Mouse (Mus musculus): Measurements from ENCODE around the gene Gm10354. TPM values are rescaled to one million over a fixed set of nuclear protein-coding genes. Genes with fewer than 3 reads are reported as not detected.
"Not testable (repeated sequence)": the region's sequence is repeated elsewhere in the genome, so short reads cannot be mapped to it uniquely, and the experiment has no call there.

Gm10354 gene
- not detected in 2 replicates for total RNA-seq (2015)
- not detected in 2 replicates for total RNA-seq (2017)

DNA sequence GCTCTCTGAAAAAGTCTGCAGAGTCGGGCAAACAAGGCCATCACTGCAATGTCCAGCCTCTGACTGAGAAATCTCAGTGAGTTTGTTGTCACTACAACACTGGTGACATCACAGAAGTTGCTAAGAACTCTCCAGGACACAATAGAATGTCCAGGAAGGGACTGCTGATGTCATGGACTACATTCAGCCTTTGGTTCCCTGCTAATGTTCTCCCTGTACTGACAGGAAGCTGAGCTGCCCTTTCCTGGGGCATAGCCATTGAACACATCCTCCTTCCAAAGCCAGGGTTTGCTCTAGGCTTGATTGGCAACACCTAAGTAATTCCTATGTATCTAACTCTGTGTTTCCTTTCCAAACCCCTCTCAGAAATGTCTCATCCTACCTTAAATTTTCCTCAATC lies at the start of gene Gm10354:
TSS of gene Gm10354 (minus strand) at position 101 of the 400 bp plus-strand sequence.
- not testable (repeated sequence) for ATAC-seq (replicated peaks; ENCODE audit: poor library complexity)

GRCm38 (mm10) chr5:15024316-15024715 lies 45.6 kb upstream of the Gm10354 start:
- ATAC-seq (replicated peaks; ENCODE audit: poor library complexity), result not testable (repeated sequence)

DNA sequence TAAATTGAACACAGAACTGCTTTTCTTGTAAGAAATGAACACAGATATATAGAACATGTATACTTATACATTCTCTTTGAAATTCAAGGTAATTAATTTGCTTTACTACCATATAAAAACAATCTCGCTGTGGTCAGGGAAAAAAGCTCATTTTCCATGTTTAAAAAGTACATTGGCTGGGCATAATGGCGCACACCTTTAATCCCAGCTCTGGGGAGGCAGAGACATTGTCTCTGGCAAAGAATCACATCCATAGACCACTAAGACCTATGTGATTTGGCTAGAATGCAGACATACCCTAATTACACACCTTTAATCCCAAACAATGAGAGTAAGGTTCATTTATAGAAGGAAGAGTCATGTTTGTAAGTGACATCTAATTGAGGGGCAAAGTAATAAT lies 41.3 kb upstream of the Gm10354 start:
- ATAC-seq (replicated peaks; ENCODE audit: poor library complexity), result not testable (repeated sequence)

DNA sequence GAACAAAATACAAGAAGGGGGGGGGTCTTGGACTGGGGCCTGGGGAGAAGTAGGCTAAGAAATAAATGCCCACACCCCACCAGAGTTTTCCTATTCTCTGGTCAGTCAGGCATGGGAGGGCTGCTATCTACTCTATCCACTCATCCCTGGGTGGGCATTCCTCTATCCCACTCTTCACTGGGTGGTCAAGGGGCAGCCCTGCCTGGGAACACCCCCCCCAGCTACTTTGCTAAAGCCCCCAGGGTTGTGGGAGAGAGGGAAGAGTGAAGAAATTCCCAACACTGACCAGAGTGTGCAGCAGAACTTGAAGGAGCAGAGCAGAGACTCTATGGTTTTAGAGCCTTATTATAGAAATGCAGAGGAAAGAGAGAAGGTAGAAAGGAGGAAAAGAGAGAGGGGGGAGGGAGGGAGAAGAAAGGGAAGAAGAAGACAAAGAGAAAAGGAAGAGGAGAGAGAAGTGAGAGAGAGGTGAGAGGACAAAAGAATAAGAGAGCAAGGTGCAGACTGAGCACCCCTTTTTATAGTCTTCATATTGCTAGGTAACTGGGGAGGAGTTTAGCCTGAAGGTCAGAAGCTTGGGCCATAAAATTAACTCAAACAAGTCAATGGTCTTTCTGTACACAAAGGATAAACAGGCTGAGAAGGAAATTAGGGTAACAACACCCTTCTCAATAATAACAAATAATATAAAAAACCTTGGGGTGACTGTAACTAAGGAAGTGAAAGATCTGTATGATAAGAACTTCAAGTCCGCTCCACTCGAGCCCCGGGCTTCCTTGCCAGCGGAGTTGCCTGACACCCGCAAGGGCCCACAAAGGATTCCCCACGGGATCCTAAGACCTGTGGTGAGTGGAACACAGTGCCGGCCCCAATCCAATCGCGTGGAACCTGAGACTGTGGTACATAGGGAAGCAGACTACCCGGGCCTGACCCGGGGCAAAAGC lies 32.2 kb upstream of the Gm10354 start:
- ATAC-seq (replicated peaks; ENCODE audit: poor library complexity), result not testable (repeated sequence)

GRCm38 (mm10) chr5:15006907-15007306 lies 28.2 kb upstream of the Gm10354 start:
- ATAC-seq (replicated peaks; ENCODE audit: poor library complexity), result not testable (repeated sequence)

DNA sequence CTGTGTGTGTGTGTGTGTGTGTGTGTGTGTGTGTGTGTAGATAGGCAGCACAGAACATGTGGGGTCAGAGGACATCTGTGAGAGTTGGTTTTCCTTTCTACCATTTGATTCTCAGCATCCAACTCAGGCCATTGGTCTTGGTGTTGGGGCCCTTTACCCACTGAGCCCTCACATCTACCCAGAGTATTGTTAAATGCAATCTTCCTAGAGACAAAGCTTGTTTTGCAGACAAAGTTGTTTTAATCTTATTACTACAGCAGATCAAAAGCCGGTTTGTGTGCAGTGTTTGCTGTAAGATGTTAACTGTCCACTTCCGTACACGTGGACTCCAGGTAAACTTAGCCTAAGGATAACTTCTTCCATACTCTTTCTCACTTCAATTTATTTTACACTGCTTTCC lies 27.6 kb upstream of the Gm10354 start:
- ATAC-seq (replicated peaks; ENCODE audit: poor library complexity), result not testable (repeated sequence)

DNA sequence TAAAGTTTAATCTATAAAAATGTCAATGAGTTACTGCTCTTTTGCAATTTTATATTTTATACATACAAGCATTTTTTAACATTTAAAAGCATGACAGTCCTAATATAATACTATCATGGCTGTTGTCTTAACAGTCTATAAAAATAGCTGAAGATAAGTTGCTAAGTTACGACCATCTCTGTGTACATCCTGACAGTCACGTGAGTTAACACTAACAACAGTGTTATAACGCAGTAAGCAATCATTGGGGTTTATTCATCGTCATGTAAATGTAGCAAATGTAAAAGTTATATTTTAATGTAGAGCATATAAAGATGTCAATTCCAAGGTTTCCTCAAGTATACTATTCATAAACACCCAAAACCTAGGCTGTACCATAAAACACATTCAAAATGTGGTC lies 26.8 kb upstream of the Gm10354 start:
- ATAC-seq (replicated peaks; ENCODE audit: poor library complexity), result not testable (repeated sequence)

GRCm38 (mm10) chr5:15004569-15005562 lies 26.1 kb upstream of the Gm10354 start:
- ATAC-seq (replicated peaks; ENCODE audit: poor library complexity), result not testable (repeated sequence)

GRCm38 (mm10) chr5:14998077-14998476 lies 19.3 kb upstream of the Gm10354 start:
- ATAC-seq (replicated peaks; ENCODE audit: poor library complexity), result not testable (repeated sequence)

- not testable (repeated sequence) for ATAC-seq (replicated peaks; ENCODE audit: poor library complexity)
Measured at GRCm38 (mm10) chr5:14997556-14997955, 18.8 kb upstream of the Gm10354 start.

GRCm38 (mm10) chr5:14996670-14997249 lies 18.0 kb upstream of the Gm10354 start:
- ATAC-seq (replicated peaks; ENCODE audit: poor library complexity), result not testable (repeated sequence)

- not testable (repeated sequence) for ATAC-seq (replicated peaks; ENCODE audit: poor library complexity)
Measured at GRCm38 (mm10) chr5:14994124-14994523, 15.4 kb upstream of the Gm10354 start.

- not testable (repeated sequence) for ATAC-seq (replicated peaks; ENCODE audit: poor library complexity)
Measured at GRCm38 (mm10) chr5:14990375-14991158, 11.8 kb upstream of the Gm10354 start.

GRCm38 (mm10) chr5:14986649-14987387 lies 8.1 kb upstream of the Gm10354 start:
- ATAC-seq (replicated peaks; ENCODE audit: poor library complexity), result not testable (repeated sequence)

GRCm38 (mm10) chr5:14977368-14977767 lies 1.4 kb downstream of the Gm10354 start:
- not testable (repeated sequence) for ATAC-seq (replicated peaks; ENCODE audit: poor library complexity)

- not testable (repeated sequence) for ATAC-seq (replicated peaks; ENCODE audit: poor library complexity)
Measured at GRCm38 (mm10) chr5:14975294-14975693, 3.4 kb downstream of the Gm10354 start.

GRCm38 (mm10) chr5:14972841-14973240 lies 5.9 kb downstream of the Gm10354 start:
- ATAC-seq (replicated peaks; ENCODE audit: poor library complexity), result not testable (repeated sequence)

DNA sequence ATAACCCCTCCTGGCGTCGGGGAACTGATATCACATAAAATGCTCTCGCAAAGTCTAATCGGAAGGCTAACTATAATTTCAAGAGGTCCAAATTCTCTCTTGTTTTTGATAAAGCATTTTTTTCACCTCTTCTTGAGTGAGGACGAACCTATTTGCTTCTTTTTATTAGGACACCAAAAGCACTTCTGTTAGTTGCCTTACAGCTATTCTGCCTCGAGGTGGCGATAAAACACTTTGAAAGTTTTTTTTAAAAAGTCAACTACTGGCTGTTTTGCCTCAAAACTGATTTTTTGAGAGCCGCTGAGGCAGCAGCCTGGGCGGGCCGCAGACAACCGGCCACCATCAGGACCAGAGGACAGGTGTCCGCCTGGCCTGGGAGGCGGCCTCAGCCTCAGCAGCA lies 14.9 kb downstream of the Gm10354 start:
- ATAC-seq (replicated peaks; ENCODE audit: poor library complexity), result not testable (repeated sequence)

GRCm38 (mm10) chr5:14961502-14961901 lies 17.2 kb downstream of the Gm10354 start:
- ATAC-seq (replicated peaks; ENCODE audit: poor library complexity), result not testable (repeated sequence)

Measured in megakaryocyte progenitor cell, adult 5-6 weeks (primary cell).